19 mouse cellular contexts compared by ENCODE assay signal in the genomic region with DNA sequence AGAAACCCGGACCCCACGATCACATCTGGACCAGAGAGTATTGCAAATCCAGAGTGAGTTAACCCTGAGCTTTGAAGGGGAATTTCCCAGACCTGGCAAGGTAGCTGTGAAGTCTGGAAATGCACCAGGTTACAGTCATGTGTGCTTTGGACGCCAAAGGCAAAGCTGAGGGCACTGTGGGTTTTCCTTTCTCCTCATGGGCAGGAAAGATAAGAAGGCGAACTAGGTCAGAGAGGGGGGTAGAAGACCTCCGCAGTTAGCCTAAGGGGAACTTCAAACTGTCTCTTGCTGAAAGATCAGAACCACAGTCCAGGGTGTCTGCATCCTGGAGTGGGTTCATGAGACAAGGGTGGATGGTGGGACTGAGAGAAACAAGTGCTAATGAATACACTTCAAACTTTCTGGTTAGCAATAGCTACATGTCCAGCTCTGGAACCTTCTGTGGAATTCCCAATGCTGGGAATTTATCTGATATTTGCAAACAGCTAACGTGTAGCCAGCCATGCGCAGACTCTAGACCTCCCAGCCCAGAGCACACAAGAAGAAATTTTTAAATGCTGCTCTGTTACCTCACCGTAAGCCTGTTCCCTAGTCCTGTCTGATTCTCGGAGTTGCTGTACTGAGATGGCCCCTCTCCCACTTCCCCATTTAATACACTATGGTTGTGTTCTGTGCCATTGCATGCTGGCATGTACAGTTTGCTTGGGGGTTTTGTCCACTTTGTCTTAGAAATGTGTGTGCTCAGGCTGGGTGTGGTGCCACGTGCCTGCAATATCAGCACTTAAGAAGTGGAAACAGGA. TPM values are rescaled to one million over a fixed set of nuclear protein-coding genes. Genes with fewer than 3 reads are reported as not detected.
"Had no signal": no experiment of that assay in that cellular context is flagged by ENCODE, and none has a peak within 500 bp of the region (broad histone marks: within the 10 kb centered on the region; RNA-seq: fewer than 3 reads in every experiment).

No protein-coding gene starts in this region.

- H3K27me3 ChIP-seq: neural tube, embryonic 15.5 days had no signal

- H3K4me2 ChIP-seq: limb, embryonic 15.5 days; neural tube, embryonic 15.5 days had no signal

- H3K4me1 ChIP-seq: limb, embryonic 15.5 days had no signal

- H3K9ac ChIP-seq: limb, embryonic 15.5 days; neural tube, embryonic 15.5 days had no signal

- ATAC-seq: intestine, embryonic 16.5 days had no signal

- H3K36me3 ChIP-seq: limb, embryonic 15.5 days; neural tube, embryonic 15.5 days had no signal

- DNase-seq: kidney, adult 2 months; kidney, postnatal 36 days; lung, adult 18-20 months; lung, postnatal 36 days; midbrain, embryonic 14.5 days; right cerebral cortex, adult 18-20 months; right cerebral cortex, postnatal 25 days; thymus, postnatal 4 days had no signal

- H3K4me3 ChIP-seq: layer of hippocampus, adult 2 months; limb, embryonic 15.5 days; myocyte; neural tube, embryonic 15.5 days had no signal

- H3K27ac ChIP-seq: layer of hippocampus, adult 2 months; limb, embryonic 15.5 days; neural tube, embryonic 15.5 days had no signal

- H3K9me3 ChIP-seq: limb, embryonic 15.5 days; neural tube, embryonic 15.5 days had no signal

RNA-seq across cellular contexts. Expression of a gene that starts 5.0 kb away (rescaled TPM):
- total RNA-seq: layer of hippocampus, postnatal 14 days had no signal
- polyA plus RNA-seq: intestine, embryonic 16.5 days; kidney, embryonic 16.5 days; limb, embryonic 11.5 days; limb, embryonic 15.5 days; lung, embryonic 16.5 days; midbrain, embryonic 14.5 days; myocyte; stomach, embryonic 16.5 days had no signal

RNA-seq across cellular contexts. Expression of a gene that starts 5.8 kb away (rescaled TPM):
- polyA plus RNA-seq: small intestine, adult 2 months had no signal
